Mouse (Mus musculus): ENCODE data around the gene Golga1. TPM values are rescaled to one million over a fixed set of nuclear protein-coding genes. Genes with fewer than 3 reads are reported as not detected.

Golga1 gene
- total RNA-seq, 2 experiments from 2014 or later, result 9.0 to 11.0 TPM

- intact Hi-C loops (cut with DNase I), result no loop called here
- DNase-seq, result no peak
Measured at GRCm38 (mm10) chr2:38983456-38983855, 81.9 kb downstream of the Golga1 start.

- intact Hi-C loops (cut with DNase I), result no loop called here
- DNase-seq, result no peak
Measured at GRCm38 (mm10) chr2:38977837-38978236, 87.5 kb downstream of the Golga1 start.

GRCm38 (mm10) chr2:38975941-38976805, 89.2 kb downstream of the Golga1 start:
- no peak for DNase-seq
- intact Hi-C loops (cut with DNase I), result no loop called here

GRCm38 (mm10) chr2:38975181-38975580, 90.2 kb downstream of the Golga1 start:
- intact Hi-C loops (cut with DNase I), result no loop called here
- DNase-seq, result no peak

GRCm38 (mm10) chr2:38974171-38974570, 91.2 kb downstream of the Golga1 start:
- DNase-seq, result no peak
- intact Hi-C loops (cut with DNase I), result no loop called here

- DNase-seq, result no peak
- intact Hi-C loops (cut with DNase I), result no loop called here
Measured at GRCm38 (mm10) chr2:38973701-38974100, 91.6 kb downstream of the Golga1 start.

GRCm38 (mm10) chr2:38973223-38973622, 92.1 kb downstream of the Golga1 start:
- DNase-seq, result no peak
- intact Hi-C loops (cut with DNase I), result no loop called here

GRCm38 (mm10) chr2:38970057-38970456, 95.3 kb downstream of the Golga1 start:
- intact Hi-C loops (cut with DNase I), result no loop called here
- no peak for DNase-seq

- DNase-seq, result no peak
- intact Hi-C loops (cut with DNase I), result no loop called here
Measured at GRCm38 (mm10) chr2:38969650-38970049, 95.7 kb downstream of the Golga1 start.

Other genes with a start within 250 kb of the Golga1 start
- gene Nr6a1, start 137.9 kb downstream of the Golga1 start, total RNA-seq (2021), result 1 to 10 TPM; 3.3 to 5.2 TPM
- gene Olfml2a, start 133.6 kb downstream of the Golga1 start, total RNA-seq (2021), result 1 to 10 TPM; 5.3 to 6.1 TPM
- gene Wdr38, start 68.1 kb downstream of the Golga1 start, total RNA-seq (2021), result under 1 TPM; 0.17 to 0.31 TPM
- 100 to 1,000 TPM in 1 of 2 experiments, 10 to 100 TPM in 1; 94.7 to 101 TPM for gene Arpc5l, start 60.2 kb downstream of the Golga1 start, total RNA-seq (2021)
- 100 to 1,000 TPM; 216 to 254 TPM for gene Rpl35, start 59.9 kb downstream of the Golga1 start, total RNA-seq (2021)
- 1 to 10 TPM; 2.7 to 2.8 TPM for gene Scai, start 125.2 kb upstream of the Golga1 start, total RNA-seq (2021)
- gene Ppp6c, start 160.9 kb upstream of the Golga1 start, total RNA-seq (2021), result 10 to 100 TPM; 51.8 to 55.5 TPM

Data from gastrocnemius, postnatal 36 days (tissue).